Mouse (Mus musculus): ENCODE measurements around the gene Arhgap15. TPM values are rescaled to one million over a fixed set of nuclear protein-coding genes. Genes with fewer than 3 reads are reported as not detected.

Arhgap15 gene
- polyA plus RNA-seq, 1 experiment from 2014 or later = 2.0 TPM

DNA sequence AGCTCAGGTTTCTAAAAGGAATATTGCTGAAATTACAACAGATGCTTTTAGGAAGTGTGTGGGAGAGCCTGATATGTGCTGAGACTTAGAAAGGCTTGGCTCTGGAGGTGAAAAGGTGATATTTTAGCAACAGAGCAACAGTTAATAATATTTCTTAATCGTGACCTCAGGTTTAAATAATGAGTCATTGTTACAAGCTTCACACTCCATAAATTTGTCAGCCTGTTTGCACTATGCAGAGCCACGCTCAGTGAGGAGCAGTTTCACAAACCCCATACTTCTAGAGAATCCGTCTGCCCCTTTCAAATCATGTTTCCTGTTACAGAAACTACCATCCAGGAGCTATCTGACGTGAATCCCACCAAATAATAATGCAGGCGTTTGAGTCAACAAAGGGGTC, 213.8 kb downstream of the Arhgap15 start:
- Histone ChIP-seq H3K4me1 (replicated peaks) (no peaks in the 10 kb centered on the region), H3K9me3 (no peaks in the 10 kb centered on the region), H3K27ac (replicated peaks) (no peak overlapping the region), H3K27me3 (no peaks in the 10 kb centered on the region), H3K9ac (no peak overlapping the region), H3K36me3 (no peaks in the 10 kb centered on the region), H3K4me3 (no peak overlapping the region), H3K4me2 (no peak overlapping the region)
- no peak for ATAC-seq (ENCODE audit: low read depth)
- WGBS = 50% methylated on average over 5 of the region's 5 CpGs

DNA sequence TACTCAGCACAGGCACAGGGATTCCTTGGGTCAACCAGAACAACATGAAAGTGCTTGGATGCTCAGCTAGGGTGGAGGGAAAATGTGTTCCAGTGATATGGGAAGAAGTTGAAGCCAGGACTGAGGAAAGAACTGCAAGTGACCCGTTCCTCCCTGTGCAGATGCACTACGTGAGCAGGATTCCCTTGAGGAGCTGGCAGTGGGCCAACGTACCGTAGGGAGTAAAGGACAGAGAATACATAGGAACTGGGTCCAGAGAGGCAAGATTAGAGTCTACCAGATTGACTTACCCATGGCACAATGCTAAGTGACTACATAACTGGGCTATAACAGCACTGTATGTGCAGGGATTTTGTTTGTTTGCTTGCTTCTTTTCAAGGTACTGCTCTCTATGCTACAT, 220.0 kb downstream of the Arhgap15 start:
- ATAC-seq (ENCODE audit: low read depth) = no peak
- H3K4me1 ChIP-seq (replicated peaks) = no peaks in the 10 kb centered on the region
- H3K9me3 ChIP-seq = no peaks in the 10 kb centered on the region
- H3K36me3 ChIP-seq = no peaks in the 10 kb centered on the region
- H3K27ac ChIP-seq (replicated peaks) = no peak overlapping the region
- no peak overlapping the region for H3K4me2 ChIP-seq
- no peak overlapping the region for H3K4me3 ChIP-seq
- no peaks in the 10 kb centered on the region for H3K27me3 ChIP-seq
- no peak overlapping the region for H3K9ac ChIP-seq
- 54% methylated on average over 4 of the region's 4 CpGs for WGBS

GRCm38 (mm10) chr2:43977732-43978131, 229.1 kb downstream of the Arhgap15 start:
- no peaks in the 10 kb centered on the region for H3K36me3 ChIP-seq
- H3K4me3 ChIP-seq = no peak overlapping the region
- H3K9ac ChIP-seq = no peak overlapping the region
- WGBS = 65% methylated on average over 11 of the region's 11 CpGs
- H3K9me3 ChIP-seq = no peaks in the 10 kb centered on the region
- H3K27ac ChIP-seq (replicated peaks) = no peak overlapping the region
- ATAC-seq (ENCODE audit: low read depth) = peak; percentile 36; the same call in 1 of the 2 replicates
- no peak overlapping the region for H3K4me2 ChIP-seq
- H3K27me3 ChIP-seq = no peaks in the 10 kb centered on the region
- peaks cover 16% of the 10 kb centered on the region for H3K4me1 ChIP-seq (replicated peaks)

DNA sequence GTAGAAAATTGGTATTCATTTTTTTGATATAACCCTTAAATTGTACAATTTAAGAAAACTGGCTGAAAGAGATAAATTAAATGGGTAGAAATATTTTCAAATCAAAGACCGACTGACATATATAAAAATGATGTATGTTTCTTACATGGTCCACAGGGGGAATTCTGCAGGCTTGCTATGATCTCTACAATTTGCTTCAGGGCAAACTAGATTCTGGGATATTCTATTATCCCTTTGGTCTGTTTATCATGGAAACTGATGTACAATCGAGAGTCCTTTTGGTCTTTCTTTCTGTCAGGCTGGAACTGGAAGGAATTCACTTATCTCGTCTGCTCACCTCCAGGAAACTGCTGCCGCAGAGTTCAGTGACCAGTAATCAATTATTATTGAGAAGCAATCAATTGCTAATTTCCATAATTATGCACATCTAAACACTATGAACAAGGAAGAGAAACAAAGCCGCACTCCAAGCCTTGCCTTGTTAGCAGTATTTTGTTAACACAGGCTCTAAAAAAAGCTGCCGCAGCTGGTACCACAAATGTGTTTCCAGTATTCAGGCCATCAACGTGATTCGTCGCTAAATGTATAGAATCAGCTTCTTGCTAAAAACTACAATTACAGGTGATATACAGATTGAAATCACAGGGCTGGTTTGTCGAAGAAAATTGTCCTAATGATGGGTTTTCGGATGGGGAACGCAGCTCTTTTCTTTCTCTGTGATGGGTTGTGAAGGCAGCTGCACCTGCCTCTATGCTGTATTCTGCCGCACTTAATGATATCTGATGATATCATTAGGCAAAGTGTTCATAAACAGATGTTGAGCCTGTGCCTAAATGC, 229.8 kb downstream of the Arhgap15 start:
- H3K36me3 ChIP-seq = no peaks in the 10 kb centered on the region
- no peak overlapping the region for H3K4me3 ChIP-seq
- peak overlapping the region; percentile 42 for H3K27ac ChIP-seq (replicated peaks)
- ATAC-seq (ENCODE audit: low read depth) = no peak
- peaks cover 16% of the 10 kb centered on the region for H3K4me1 ChIP-seq (replicated peaks)
- H3K9ac ChIP-seq = no peak overlapping the region
- 0 out of 2 replicates have a peak overlapping the region, but pooled peaks have one; percentile 13 for H3K4me2 ChIP-seq
- no peaks in the 10 kb centered on the region for H3K9me3 ChIP-seq
- WGBS = 60% methylated on average over 13 of the region's 13 CpGs
- no peaks in the 10 kb centered on the region for H3K27me3 ChIP-seq

- WGBS = 72% methylated on average over 14 of the region's 14 CpGs
- Histone ChIP-seq H3K4me1 (replicated peaks) (peaks cover 17% of the 10 kb centered on the region; the same call in 1 of the 2 replicates), H3K4me2 (no peak overlapping the region), H3K4me3 (no peak overlapping the region), H3K27me3 (no peaks in the 10 kb centered on the region), H3K9me3 (no peaks in the 10 kb centered on the region), H3K27ac (replicated peaks) (no peak overlapping the region), H3K36me3 (no peaks in the 10 kb centered on the region), H3K9ac (no peak overlapping the region)
- no peak for ATAC-seq (ENCODE audit: low read depth)
Measured at GRCm38 (mm10) chr2:43986066-43986465, 237.4 kb downstream of the Arhgap15 start.

DNA sequence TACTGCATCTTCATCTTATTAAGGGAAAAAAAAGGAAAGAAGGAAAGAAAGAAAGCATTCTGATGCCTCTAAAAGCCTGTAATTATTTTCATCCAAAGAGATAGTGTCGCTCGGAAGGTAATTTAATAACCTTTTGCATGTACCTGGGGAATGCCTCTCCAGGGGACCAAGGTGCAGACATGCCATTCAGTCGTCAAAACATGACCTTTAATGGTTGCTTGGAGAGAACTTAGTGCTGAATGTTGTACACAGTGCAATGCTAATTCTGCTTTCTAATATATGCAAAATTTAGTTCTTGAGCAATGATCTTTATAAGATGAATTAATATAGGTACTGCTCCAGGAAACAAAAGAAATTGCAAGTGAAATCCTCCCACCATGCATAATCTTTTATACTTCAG, 239.3 kb downstream of the Arhgap15 start:
- ATAC-seq (ENCODE audit: low read depth) = no peak; the same call in 1 of the 2 replicates
- Histone ChIP-seq H3K4me1 (replicated peaks) (peaks cover 17% of the 10 kb centered on the region; the same call in 1 of the 2 replicates), H3K4me3 (no peak overlapping the region), H3K27ac (replicated peaks) (no peak overlapping the region), H3K9ac (no peak overlapping the region), H3K9me3 (no peaks in the 10 kb centered on the region), H3K27me3 (no peaks in the 10 kb centered on the region), H3K4me2 (no peak overlapping the region), H3K36me3 (no peaks in the 10 kb centered on the region)
- 46% methylated on average over 3 of the region's 3 CpGs for WGBS

DNA sequence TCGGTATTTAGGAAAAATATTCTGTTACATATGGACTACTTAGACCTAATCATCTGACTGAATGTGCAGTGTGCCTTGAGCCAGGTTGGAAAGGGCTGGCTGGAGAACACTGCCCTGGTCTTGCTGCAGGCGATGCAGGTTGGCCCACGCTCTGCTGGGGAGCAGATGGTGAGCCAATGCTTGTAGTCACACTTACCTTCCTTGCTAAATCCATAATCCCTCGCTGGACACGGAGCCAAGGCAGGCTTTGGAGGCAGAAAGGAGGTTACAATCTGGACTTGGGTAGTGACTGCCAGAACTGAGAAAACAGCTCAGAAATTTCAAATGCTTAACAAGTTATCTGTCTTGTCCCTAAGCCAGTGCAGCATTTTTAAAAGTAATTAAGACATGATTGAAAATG, 241.2 kb downstream of the Arhgap15 start:
- 65% methylated on average over 5 of the region's 5 CpGs for WGBS

GRCm38 (mm10) chr2:43992510-43992909, 243.9 kb downstream of the Arhgap15 start:
- Histone ChIP-seq H3K4me3 (no peak overlapping the region), H3K36me3 (no peaks in the 10 kb centered on the region), H3K4me2 (no peak overlapping the region), H3K4me1 (replicated peaks) (peaks cover 14% of the 10 kb centered on the region; the same call in 1 of the 2 replicates), H3K27ac (replicated peaks) (no peak overlapping the region), H3K9me3 (no peaks in the 10 kb centered on the region), H3K9ac (no peak overlapping the region), H3K27me3 (no peaks in the 10 kb centered on the region)
- no peak for ATAC-seq (ENCODE audit: low read depth)
- 84% methylated on average over 7 of the region's 7 CpGs for WGBS

More for the DNA sequence above, 241.2 kb downstream of the Arhgap15 start:
- no peak for ATAC-seq (ENCODE audit: low read depth)
- Histone ChIP-seq H3K27ac (replicated peaks) (no peak overlapping the region), H3K36me3 (no peaks in the 10 kb centered on the region), H3K4me2 (no peak overlapping the region), H3K4me3 (no peak overlapping the region), H3K27me3 (no peaks in the 10 kb centered on the region), H3K9me3 (no peaks in the 10 kb centered on the region), H3K4me1 (replicated peaks) (peaks cover 17% of the 10 kb centered on the region; the same call in 1 of the 2 replicates), H3K9ac (no peak overlapping the region)

GRCm38 (mm10) chr2:44002454-44002853, 253.8 kb downstream of the Arhgap15 start:
- H3K9me3 ChIP-seq = no peaks in the 10 kb centered on the region
- H3K9ac ChIP-seq = no peak overlapping the region
- H3K4me3 ChIP-seq = no peak overlapping the region
- no peak overlapping the region for H3K27ac ChIP-seq (replicated peaks)
- no peak overlapping the region for H3K4me2 ChIP-seq
- no peaks in the 10 kb centered on the region for H3K4me1 ChIP-seq (replicated peaks)
- WGBS = 79% methylated on average over 1 of the region's 1 CpGs
- no peaks in the 10 kb centered on the region for H3K36me3 ChIP-seq
- no peak for ATAC-seq (ENCODE audit: low read depth)
- H3K27me3 ChIP-seq = no peaks in the 10 kb centered on the region

- Histone ChIP-seq H3K4me1 (replicated peaks) (no peaks in the 10 kb centered on the region), H3K4me3 (no peak overlapping the region), H3K27me3 (no peaks in the 10 kb centered on the region), H3K36me3 (no peaks in the 10 kb centered on the region), H3K4me2 (no peak overlapping the region), H3K27ac (replicated peaks) (no peak overlapping the region), H3K9ac (no peak overlapping the region), H3K9me3 (no peaks in the 10 kb centered on the region)
- WGBS = 78% methylated on average over 1 of the region's 1 CpGs
- no peak for ATAC-seq (ENCODE audit: low read depth)
Measured at GRCm38 (mm10) chr2:44010249-44010648, 261.6 kb downstream of the Arhgap15 start.

DNA sequence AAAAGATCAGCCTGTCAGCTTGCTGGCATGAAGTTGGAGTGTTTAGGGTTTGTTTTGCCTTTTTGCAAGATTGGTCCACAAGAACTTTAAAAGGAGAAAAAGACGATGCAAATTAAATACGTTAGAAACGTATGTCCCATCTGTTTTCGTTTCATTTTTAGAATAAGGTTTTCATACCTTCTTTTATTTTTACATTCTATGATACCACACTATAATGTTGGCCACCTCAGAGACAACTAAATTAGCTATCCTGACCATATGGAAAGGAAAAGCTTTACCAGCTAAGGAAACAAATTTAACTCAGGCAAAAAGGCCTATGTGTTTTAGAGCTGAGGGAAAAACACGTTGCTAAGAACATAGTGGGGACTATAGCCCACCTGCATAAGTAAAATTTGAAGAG, 264.8 kb downstream of the Arhgap15 start:
- no peaks in the 10 kb centered on the region for H3K36me3 ChIP-seq
- no peaks in the 10 kb centered on the region for H3K9me3 ChIP-seq
- no peaks in the 10 kb centered on the region for H3K27me3 ChIP-seq
- 92% methylated on average over 5 of the region's 5 CpGs for WGBS
- no peak overlapping the region for H3K27ac ChIP-seq (replicated peaks)
- no peak overlapping the region for H3K9ac ChIP-seq
- no peak for ATAC-seq (ENCODE audit: low read depth)
- H3K4me1 ChIP-seq (replicated peaks) = peaks cover 9% of the 10 kb centered on the region; the same call in 1 of the 2 replicates
- no peak overlapping the region for H3K4me2 ChIP-seq
- H3K4me3 ChIP-seq = no peak overlapping the region

GRCm38 (mm10) chr2:44016720-44017119, 268.1 kb downstream of the Arhgap15 start:
- Histone ChIP-seq H3K9me3 (no peaks in the 10 kb centered on the region), H3K4me2 (no peak overlapping the region), H3K36me3 (no peaks in the 10 kb centered on the region), H3K9ac (no peak overlapping the region), H3K4me1 (replicated peaks) (peaks cover 9% of the 10 kb centered on the region; the same call in 1 of the 2 replicates), H3K4me3 (no peak overlapping the region), H3K27me3 (no peaks in the 10 kb centered on the region), H3K27ac (replicated peaks) (no peak overlapping the region)
- 76% methylated on average over 3 of the region's 3 CpGs for WGBS
- ATAC-seq (ENCODE audit: low read depth) = no peak

All from neural tube, embryonic 13.5 days (tissue).